In genomic region chr7:67646131-67646530, GRCm38 (mm10) we compare ENCODE assay signal across 8 mouse cellular contexts. TPM values are rescaled to one million over a fixed set of nuclear protein-coding genes. Genes with fewer than 3 reads are reported as not detected.
DNase-seq lines count a peak whose midpoint lies in the region; ATAC-seq lines count a peak whose summit lies in the region.

No protein-coding gene starts in this region.

- 7% methylated on average over 6 of the region's 6 CpGs for WGBS in lung, embryonic 15.5 days
- WGBS in embryonic facial prominence, embryonic 15.5 days, result 5% methylated on average over 6 of the region's 6 CpGs
- WGBS in intestine, embryonic 16.5 days, result 13% methylated on average over 6 of the region's 6 CpGs
- 8% methylated on average over 6 of the region's 6 CpGs for WGBS in neural tube, embryonic 14.5 days

- no peaks in the 10 kb centered on the region for H3K9me3 ChIP-seq in lung, embryonic 15.5 days
- H3K9me3 ChIP-seq in embryonic facial prominence, embryonic 15.5 days (replicated peaks), result no peaks in the 10 kb centered on the region
- no peaks in the 10 kb centered on the region for H3K9me3 ChIP-seq in intestine, embryonic 16.5 days (ENCODE audit: control insufficient read depth, low read length)
- no peaks in the 10 kb centered on the region for H3K9me3 ChIP-seq in neural tube, embryonic 14.5 days (ENCODE audit: control insufficient read depth, low read length)

- peaks cover 42% of the 10 kb centered on the region for H3K4me1 ChIP-seq in lung, embryonic 15.5 days
- H3K4me1 ChIP-seq in embryonic facial prominence, embryonic 15.5 days, result peaks cover 29% of the 10 kb centered on the region
- peaks cover 12% of the 10 kb centered on the region for H3K4me1 ChIP-seq in intestine, embryonic 16.5 days (ENCODE audit: control insufficient read depth, insufficient read depth, low read length)
- peaks cover 12% of the 10 kb centered on the region; the same call in 1 of the 2 replicates for H3K4me1 ChIP-seq in neural tube, embryonic 14.5 days (ENCODE audit: control insufficient read depth, insufficient read depth, low read length)

- H3K4me3 ChIP-seq in lung, embryonic 15.5 days, result peak overlapping the region; percentile 65
- peak overlapping the region; percentile 82 for H3K4me3 ChIP-seq in embryonic facial prominence, embryonic 15.5 days (replicated peaks)
- H3K4me3 ChIP-seq in intestine, embryonic 16.5 days (ENCODE audit: low read length), result peak overlapping the region; percentile 79
- H3K4me3 ChIP-seq in neural tube, embryonic 14.5 days (ENCODE audit: low read depth, low read length), result peak overlapping the region; percentile 75

- no peak for ATAC-seq in lung, embryonic 15.5 days (ENCODE audit: borderline replicate concordance, extremely low read depth, low FRiP score, low TSS enrichment)
- no peak for ATAC-seq in embryonic facial prominence, embryonic 15.5 days (ENCODE audit: insufficient number of reproducible peaks, low FRiP score, low TSS enrichment, low read depth)
- ATAC-seq in intestine, embryonic 16.5 days, result no peak
- no peak for ATAC-seq in neural tube, embryonic 14.5 days (ENCODE audit: low read depth)

- peak overlapping the region; percentile 76 for H3K9ac ChIP-seq in lung, embryonic 15.5 days
- H3K9ac ChIP-seq in embryonic facial prominence, embryonic 15.5 days, result peak overlapping the region; percentile 63
- H3K9ac ChIP-seq in intestine, embryonic 16.5 days (ENCODE audit: low read depth, low read length), result peak overlapping the region; percentile 78
- H3K9ac ChIP-seq in neural tube, embryonic 14.5 days (replicated peaks; ENCODE audit: low read depth, low read length), result peak overlapping the region; percentile 86

- no peaks in the 10 kb centered on the region for H3K36me3 ChIP-seq in lung, embryonic 15.5 days
- no peaks in the 10 kb centered on the region for H3K36me3 ChIP-seq in embryonic facial prominence, embryonic 15.5 days
- no peaks in the 10 kb centered on the region for H3K36me3 ChIP-seq in intestine, embryonic 16.5 days (ENCODE audit: control insufficient read depth, insufficient read depth, low read length)
- H3K36me3 ChIP-seq in neural tube, embryonic 14.5 days (ENCODE audit: control insufficient read depth, insufficient read depth, low read length), result no peaks in the 10 kb centered on the region

- H3K4me2 ChIP-seq in lung, embryonic 15.5 days, result peak overlapping the region; percentile 74
- peak overlapping the region; percentile 69 for H3K4me2 ChIP-seq in embryonic facial prominence, embryonic 15.5 days (replicated peaks)
- peak overlapping the region; percentile 79 for H3K4me2 ChIP-seq in intestine, embryonic 16.5 days (ENCODE audit: low read depth, low read length)
- H3K4me2 ChIP-seq in neural tube, embryonic 14.5 days (ENCODE audit: low read depth, low read length), result peak overlapping the region; percentile 58

- H3K27ac ChIP-seq in lung, embryonic 15.5 days, result peak overlapping the region; percentile 78
- peak overlapping the region; percentile 92 for H3K27ac ChIP-seq in embryonic facial prominence, embryonic 15.5 days (replicated peaks)
- peak overlapping the region; percentile 88 for H3K27ac ChIP-seq in intestine, embryonic 16.5 days (ENCODE audit: low read length)
- H3K27ac ChIP-seq in neural tube, embryonic 14.5 days (ENCODE audit: low read depth, low read length), result peak overlapping the region; percentile 93

- no peak for DNase-seq in lung, postnatal 36 days
- DNase-seq in right cerebral cortex, postnatal 10 days (ENCODE audit: low spot score in 2 of 2), result no peak
- no peak for DNase-seq in frontal cortex, adult 2 months (ENCODE audit: extremely low spot score in 1 of 2, low spot score in 1 of 2)
- no peak for DNase-seq in natural killer cell, adult 2 months (ENCODE audit: low spot score in 2 of 2)

- no peaks in the 10 kb centered on the region for H3K27me3 ChIP-seq in lung, embryonic 15.5 days
- no peaks in the 10 kb centered on the region for H3K27me3 ChIP-seq in embryonic facial prominence, embryonic 15.5 days
- H3K27me3 ChIP-seq in intestine, embryonic 16.5 days (replicated peaks; ENCODE audit: control insufficient read depth, insufficient read depth, low read length), result no peaks in the 10 kb centered on the region
- H3K27me3 ChIP-seq in neural tube, embryonic 14.5 days (ENCODE audit: control insufficient read depth, insufficient read depth, low read length), result no peaks in the 10 kb centered on the region

RNA-seq across cellular contexts. Expression of gene Lrrc28, which starts 1.1 kb away (rescaled TPM):
- polyA plus RNA-seq in lung, embryonic 15.5 days (2015; fragmentation: Nextera tagmentation; extraction: Ambion mirVana), result 12.7 and 14.5 TPM in 2 replicates
- polyA plus RNA-seq in embryonic facial prominence, embryonic 15.5 days (2015; fragmentation: Nextera tagmentation; extraction: Ambion mirVana), result 20.6 and 22.4 TPM in 2 replicates
- 10.7 and 11.4 TPM in 2 replicates for polyA plus RNA-seq in intestine, embryonic 16.5 days (2015; fragmentation: Nextera tagmentation; extraction: Ambion mirVana)
- polyA plus RNA-seq in neural tube, embryonic 14.5 days (2014; fragmentation: Nextera tagmentation; extraction: Ambion mirVana), result 29.1 and 41.1 TPM in 2 replicates
- 32.6 and 37.4 TPM in 2 replicates for polyA plus RNA-seq in frontal cortex, adult 2 months (2012; rRNA removed)

RNA-seq across cellular contexts. Expression of gene Ttc23, which starts 1.1 kb away (rescaled TPM):
- polyA plus RNA-seq in lung, embryonic 15.5 days (2015; fragmentation: Nextera tagmentation; extraction: Ambion mirVana), result 26.8 and 29.0 TPM in 2 replicates
- polyA plus RNA-seq in embryonic facial prominence, embryonic 15.5 days (2015; fragmentation: Nextera tagmentation; extraction: Ambion mirVana), result 29.6 and 29.8 TPM in 2 replicates
- polyA plus RNA-seq in intestine, embryonic 16.5 days (2015; fragmentation: Nextera tagmentation; extraction: Ambion mirVana), result 17.1 and 18.2 TPM in 2 replicates
- polyA plus RNA-seq in neural tube, embryonic 14.5 days (2014; fragmentation: Nextera tagmentation; extraction: Ambion mirVana), result 5.4 and 10.9 TPM in 2 replicates
- polyA plus RNA-seq in frontal cortex, adult 2 months (2012; rRNA removed), result 5.5 and 6.6 TPM in 2 replicates
